Mouse (Mus musculus) hindbrain, embryonic 14.5 days (tissue): ENCODE results near the gene Dennd2d. TPM values are rescaled to one million over a fixed set of nuclear protein-coding genes. Genes with fewer than 3 reads are reported as not detected.

Experiments used
- ATAC-seq: fragments of 200-750 bp; cut with Nextera tagmentation; 2 replicates; pipeline ENCODE4 v1.8.0; 2017; ENCODE audit warnings: moderate number of reproducible peaks, mild to moderate bottlenecking, moderate TSS enrichment, moderate library complexity; ENCODE audit not compliant: low FRiP score
- DNase-seq: peaks from one replicate; pipeline ENCODE4 v3.0.0-alpha.2; 2015; ENCODE audit warnings: low spot score
- H3K27ac ChIP-seq: fragments of 300-500 bp; sonication (generic); 2 replicates; pipeline ENCODE4 v1.5.1; 2014; ENCODE audit warnings: mild to moderate bottlenecking, moderate library complexity
- H3K27me3 ChIP-seq: fragments of 300-500 bp; sonication (generic); 2 replicates; pipeline ENCODE4 v1.6.1; 2014; ENCODE audit warnings: mild to moderate bottlenecking, low read length, mixed read lengths; ENCODE audit not compliant: control insufficient read depth, insufficient read depth
- H3K36me3 ChIP-seq: fragments of 300-500 bp; sonication (generic); replicated peaks from 2 replicates; pipeline ENCODE4 v1.6.1; 2014; ENCODE audit not compliant: control insufficient read depth, insufficient read depth
- H3K4me1 ChIP-seq: fragments of 300-500 bp; sonication (generic); replicated peaks from 2 replicates; pipeline ENCODE4 v1.6.1; 2014; ENCODE audit warnings: antibody characterized with exemption, low read length, mixed read lengths; ENCODE audit not compliant: control insufficient read depth, insufficient read depth
- H3K4me2 ChIP-seq: fragments of 300-500 bp; sonication (generic); replicated peaks from 2 replicates; pipeline ENCODE4 v1.6.1; 2014; ENCODE audit warnings: mild to moderate bottlenecking, moderate library complexity
- H3K4me3 ChIP-seq: fragments of 300-500 bp; sonication (generic); replicated peaks from 2 replicates; pipeline ENCODE4 v1.5.1; 2014; ENCODE audit warnings: mild to moderate bottlenecking, low read length
- H3K9ac ChIP-seq: fragments of 300-500 bp; sonication (generic); 2 replicates; pipeline ENCODE4 v1.6.1; 2014
- H3K9me3 ChIP-seq: fragments of 300-500 bp; sonication (generic); 2 replicates; pipeline ENCODE4 v1.6.1; 2016; ENCODE audit warnings: low read length; ENCODE audit not compliant: control insufficient read depth
- WGBS: fragments of 180-500 bp; shearing (Covaris S2); extraction: QIAGEN DNeasy Blood & Tissue Kit; methylation state at CpG from one replicate; pipeline ENCODE4 v1.1.7; 2014; 5-methylcytosine and 5-hydroxymethylcytosine counted together
- polyA plus RNA-seq: library from polyadenylated mRNA; unstranded; fragments of >200 nt; fragmentation: Nextera tagmentation; extraction: Ambion mirVana; gene quantifications from 2 replicates; pipeline ENCODE4 v1.2.1, GENCODE M21; 2014

Dennd2d gene
- polyA plus RNA-seq, 1 experiment from 2014 or later = 0.58 TPM

GRCm38 (mm10) chr3:106493882-106494281 is 11.7 kb downstream of the Dennd2d start:
- H3K9me3 ChIP-seq = no peaks in the 10 kb centered on the region
- H3K4me2 ChIP-seq = no peak overlapping the region
- H3K4me1 ChIP-seq = no peaks in the 10 kb centered on the region
- H3K4me3 ChIP-seq = no peak overlapping the region
- H3K27me3 ChIP-seq = no peaks in the 10 kb centered on the region
- WGBS = 81% methylated on average over 3 of the region's 3 CpGs
- ATAC-seq = no peak
- no peaks in the 10 kb centered on the region for H3K36me3 ChIP-seq
- no peak overlapping the region for H3K27ac ChIP-seq
- no peak overlapping the region for H3K9ac ChIP-seq
- no peak for DNase-seq

GRCm38 (mm10) chr3:106494417-106494950 is 12.3 kb downstream of the Dennd2d start:
- no peaks in the 10 kb centered on the region for H3K9me3 ChIP-seq
- no peak overlapping the region for H3K27ac ChIP-seq
- no peak overlapping the region for H3K4me2 ChIP-seq
- ATAC-seq = no peak
- no peaks in the 10 kb centered on the region for H3K27me3 ChIP-seq
- no peak overlapping the region for H3K9ac ChIP-seq
- no peak for DNase-seq
- no peak overlapping the region for H3K4me3 ChIP-seq
- H3K36me3 ChIP-seq = no peaks in the 10 kb centered on the region
- no peaks in the 10 kb centered on the region for H3K4me1 ChIP-seq
- 88% methylated on average over 1 of the region's 1 CpGs for WGBS

GRCm38 (mm10) chr3:106495346-106496044 is 13.3 kb downstream of the Dennd2d start:
- H3K4me3 ChIP-seq = no peak overlapping the region
- ATAC-seq (no peak), DNase-seq (no peak)
- H3K27me3 ChIP-seq = no peaks in the 10 kb centered on the region
- no peak overlapping the region for H3K4me2 ChIP-seq
- no peak overlapping the region for H3K27ac ChIP-seq
- H3K4me1 ChIP-seq = no peaks in the 10 kb centered on the region
- 93% methylated on average over 1 of the region's 1 CpGs for WGBS
- H3K9me3 ChIP-seq = no peaks in the 10 kb centered on the region
- H3K36me3 ChIP-seq = 0 out of 2 replicates have a peak, but pooled peaks cover under 1% of the 10 kb centered on the region
- H3K9ac ChIP-seq = no peak overlapping the region

GRCm38 (mm10) chr3:106496045-106496721 is 14.0 kb downstream of the Dennd2d start:
- no peak overlapping the region for H3K9ac ChIP-seq
- no peak overlapping the region for H3K27ac ChIP-seq
- H3K36me3 ChIP-seq = 0 out of 2 replicates have a peak, but pooled peaks cover 5% of the 10 kb centered on the region
- no peak for ATAC-seq
- H3K9me3 ChIP-seq = no peaks in the 10 kb centered on the region
- no peak overlapping the region for H3K4me3 ChIP-seq
- no peaks in the 10 kb centered on the region for H3K4me1 ChIP-seq
- H3K4me2 ChIP-seq = no peak overlapping the region
- H3K27me3 ChIP-seq = no peaks in the 10 kb centered on the region
- 83% methylated on average over 4 of the region's 4 CpGs for WGBS
- no peak for DNase-seq

GRCm38 (mm10) chr3:106496996-106497395 is 14.8 kb downstream of the Dennd2d start:
- Histone ChIP-seq H3K27ac (no peak overlapping the region), H3K27me3 (no peaks in the 10 kb centered on the region), H3K9ac (no peak overlapping the region), H3K36me3 (peaks cover 6% of the 10 kb centered on the region; the same call in 1 of the 2 replicates), H3K4me2 (no peak overlapping the region), H3K4me1 (no peaks in the 10 kb centered on the region), H3K9me3 (no peaks in the 10 kb centered on the region), H3K4me3 (no peak overlapping the region)
- no peak for ATAC-seq
- 85% methylated on average over 3 of the region's 3 CpGs for WGBS
- no peak for DNase-seq

- Histone ChIP-seq H3K36me3 (peaks cover 34% of the 10 kb centered on the region), H3K4me3 (no peak overlapping the region), H3K9me3 (no peaks in the 10 kb centered on the region), H3K4me1 (no peaks in the 10 kb centered on the region), H3K9ac (no peak overlapping the region), H3K4me2 (no peak overlapping the region), H3K27me3 (no peaks in the 10 kb centered on the region), H3K27ac (no peak overlapping the region)
- WGBS = 96% methylated on average over 2 of the region's 2 CpGs
- DNase-seq (no peak), ATAC-seq (no peak)
These were observed 18.3 kb downstream of the Dennd2d start for GRCm38 (mm10) chr3:106500510-106500909.

GRCm38 (mm10) chr3:106502892-106503291 is 20.7 kb downstream of the Dennd2d start:
- no peak for ATAC-seq
- Histone ChIP-seq H3K36me3 (peaks cover 34% of the 10 kb centered on the region), H3K4me2 (no peak overlapping the region), H3K4me3 (no peak overlapping the region), H3K27ac (no peak overlapping the region), H3K4me1 (no peaks in the 10 kb centered on the region), H3K9ac (no peak overlapping the region), H3K9me3 (no peaks in the 10 kb centered on the region), H3K27me3 (no peaks in the 10 kb centered on the region)
- no peak for DNase-seq
- 95% methylated on average over 2 of the region's 2 CpGs for WGBS

- DNase-seq (no peak), ATAC-seq (no peak)
- Histone ChIP-seq H3K9ac (no peak overlapping the region), H3K36me3 (no peaks in the 10 kb centered on the region; the same call in 1 of the 2 replicates), H3K4me3 (no peak overlapping the region), H3K27me3 (no peaks in the 10 kb centered on the region), H3K27ac (no peak overlapping the region), H3K9me3 (no peaks in the 10 kb centered on the region), H3K4me1 (no peaks in the 10 kb centered on the region), H3K4me2 (no peak overlapping the region)
- WGBS = 92% methylated on average over 1 of the region's 1 CpGs
These were observed 28.5 kb downstream of the Dennd2d start for GRCm38 (mm10) chr3:106510669-106511068.

- Histone ChIP-seq H3K9ac (no peak overlapping the region), H3K36me3 (peaks cover 5% of the 10 kb centered on the region; the same call in 1 of the 2 replicates), H3K4me2 (no peak overlapping the region), H3K4me1 (no peaks in the 10 kb centered on the region), H3K27ac (no peak overlapping the region), H3K27me3 (no peaks in the 10 kb centered on the region), H3K4me3 (no peak overlapping the region), H3K9me3 (no peaks in the 10 kb centered on the region)
- ATAC-seq (no peak), DNase-seq (no peak)
- WGBS = 95% methylated on average over 6 of the region's 6 CpGs
These were observed 32.8 kb downstream of the Dennd2d start for GRCm38 (mm10) chr3:106515016-106515415.
